Mouse (Mus musculus) ES-Bruce4 (cell line): ENCODE measurements around the gene 4930578G10Rik. TPM values are rescaled to one million over a fixed set of nuclear protein-coding genes. Genes with fewer than 3 reads are reported as not detected.

Experiments used
- H3K27ac ChIP-seq: 2 replicates; pipeline ENCODE4 v1.5.1; 2012; ENCODE audit warnings: low read length, inconsistent platforms; ENCODE audit not compliant: insufficient read depth
- H3K27me3 ChIP-seq: 2 replicates; pipeline ENCODE4 v1.6.1; 2012; ENCODE audit warnings: mild to moderate bottlenecking, low read length, inconsistent platforms; ENCODE audit not compliant: control insufficient read depth, poor library complexity, insufficient read depth, severe bottlenecking
- H3K36me3 ChIP-seq: 2 replicates; pipeline ENCODE4 v1.6.1; 2012; ENCODE audit warnings: inconsistent platforms, mild to moderate bottlenecking, low read length, moderate library complexity; ENCODE audit not compliant: control insufficient read depth, poor library complexity, insufficient read depth, severe bottlenecking
- H3K4me1 ChIP-seq: one replicate; pipeline ENCODE4 v1.8.1; 2011; ENCODE audit warnings: low read length; ENCODE audit not compliant: control insufficient read depth, insufficient read depth
- H3K4me3 ChIP-seq: 2 replicates; pipeline ENCODE4 v1.5.1; 2011; ENCODE audit warnings: low read depth, mild to moderate bottlenecking, low read length
- H3K9ac ChIP-seq: 2 replicates; pipeline ENCODE4 v1.6.1; 2012; ENCODE audit warnings: low read depth, mild to moderate bottlenecking, inconsistent platforms; ENCODE audit not compliant: poor library complexity, severe bottlenecking
- H3K9me3 ChIP-seq: replicated peaks from 2 replicates; pipeline ENCODE4 v1.6.1; 2012; ENCODE audit warnings: mild to moderate bottlenecking, low read length, inconsistent platforms; ENCODE audit not compliant: control insufficient read depth, poor library complexity, insufficient read depth, severe bottlenecking
- CTCF ChIP-seq: IDR thresholded peaks from one replicate; pipeline ENCODE4 v1.8.1; 2011; ENCODE audit warnings: low read depth, low read length
- EP300 ChIP-seq: IDR thresholded peaks from 2 replicates; pipeline ENCODE4 v1.6.1; 2011; ENCODE audit warnings: low read depth, low read length; ENCODE audit not compliant: insufficient read depth
- POLR2A ChIP-seq: IDR thresholded peaks from one replicate; pipeline ENCODE4 v1.8.1; 2011; ENCODE audit warnings: low read length; ENCODE audit not compliant: insufficient read depth
- polyA plus RNA-seq: library from polyadenylated mRNA; stranded (reverse); fragments of >200 nt; gene quantifications from 2 replicates; pipeline ENCODE4 v1.2.4, GENCODE M21; 2011; ENCODE audit warnings: low read depth; ENCODE audit not compliant: missing spikeins, insufficient read depth, insufficient read length

4930578G10Rik gene
- polyA plus RNA-seq, 1 experiment, result 2.5 TPM

GRCm38 (mm10) chr4:42876586-42877291 lies 141.4 kb downstream of the 4930578G10Rik start:
- Histone ChIP-seq H3K4me1 (no peaks in the 10 kb centered on the region), H3K4me3 (no peak overlapping the region), H3K27ac (no peak overlapping the region), H3K36me3 (no peaks in the 10 kb centered on the region), H3K27me3 (no peaks in the 10 kb centered on the region), H3K9me3 (no peaks in the 10 kb centered on the region), H3K9ac (no peak overlapping the region)
- TF ChIP-seq POLR2A (no peak), CTCF (peak; percentile 31)

GRCm38 (mm10) chr4:42877657-42878056 lies 142.3 kb downstream of the 4930578G10Rik start:
- Histone ChIP-seq H3K9me3 (no peaks in the 10 kb centered on the region), H3K36me3 (no peaks in the 10 kb centered on the region), H3K4me3 (no peak overlapping the region), H3K4me1 (no peaks in the 10 kb centered on the region), H3K9ac (no peak overlapping the region), H3K27ac (no peak overlapping the region), H3K27me3 (no peaks in the 10 kb centered on the region)
- TF ChIP-seq POLR2A, result no peak
- TF ChIP-seq CTCF, result no peak
- TF ChIP-seq EP300, result no peak

- H3K27ac ChIP-seq, result no peak overlapping the region
- TF ChIP-seq EP300 (no peak), CTCF (no peak), POLR2A (no peak)
- H3K4me1 ChIP-seq, result no peaks in the 10 kb centered on the region
- no peaks in the 10 kb centered on the region for H3K9me3 ChIP-seq
- H3K36me3 ChIP-seq, result no peaks in the 10 kb centered on the region
- no peak overlapping the region for H3K9ac ChIP-seq
- H3K27me3 ChIP-seq, result no peaks in the 10 kb centered on the region
- H3K4me3 ChIP-seq, result no peak overlapping the region
Measured at GRCm38 (mm10) chr4:42879829-42880676, 144.7 kb downstream of the 4930578G10Rik start.

GRCm38 (mm10) chr4:42880677-42880948 lies 145.3 kb downstream of the 4930578G10Rik start:
- H3K27ac ChIP-seq, result no peak overlapping the region
- TF ChIP-seq EP300 (no peak), POLR2A (no peak), CTCF (no peak)
- H3K36me3 ChIP-seq, result no peaks in the 10 kb centered on the region
- no peak overlapping the region for H3K9ac ChIP-seq
- no peaks in the 10 kb centered on the region for H3K4me1 ChIP-seq
- H3K9me3 ChIP-seq, result no peaks in the 10 kb centered on the region
- no peaks in the 10 kb centered on the region for H3K27me3 ChIP-seq
- no peak overlapping the region for H3K4me3 ChIP-seq

- Histone ChIP-seq H3K36me3 (no peaks in the 10 kb centered on the region), H3K27me3 (no peaks in the 10 kb centered on the region), H3K4me1 (no peaks in the 10 kb centered on the region), H3K27ac (no peak overlapping the region), H3K9me3 (0 out of 2 replicates have a peak, but pooled peaks cover 2% of the 10 kb centered on the region), H3K9ac (no peak overlapping the region), H3K4me3 (no peak overlapping the region)
- TF ChIP-seq POLR2A (no peak), CTCF (no peak), EP300 (no peak)
Measured at GRCm38 (mm10) chr4:42886926-42887325, 151.6 kb downstream of the 4930578G10Rik start.

GRCm38 (mm10) chr4:42888806-42889205 lies 153.5 kb downstream of the 4930578G10Rik start:
- Histone ChIP-seq H3K9me3 (0 out of 2 replicates have a peak, but pooled peaks cover 2% of the 10 kb centered on the region), H3K9ac (no peak overlapping the region), H3K27me3 (peaks cover 2% of the 10 kb centered on the region; the same call in 1 of the 2 replicates), H3K4me1 (peaks cover 1% of the 10 kb centered on the region), H3K4me3 (no peak overlapping the region), H3K36me3 (no peaks in the 10 kb centered on the region), H3K27ac (no peak overlapping the region)
- TF ChIP-seq CTCF, result no peak
- TF ChIP-seq POLR2A, result no peak
- TF ChIP-seq EP300, result no peak
